Mouse (Mus musculus): Measurements from ENCODE around the gene Sri.
"Not testable (repeated sequence)": the region's sequence is repeated elsewhere in the genome, so short reads cannot be mapped to it uniquely, and the experiment has no call there.

Sri gene

DNA sequence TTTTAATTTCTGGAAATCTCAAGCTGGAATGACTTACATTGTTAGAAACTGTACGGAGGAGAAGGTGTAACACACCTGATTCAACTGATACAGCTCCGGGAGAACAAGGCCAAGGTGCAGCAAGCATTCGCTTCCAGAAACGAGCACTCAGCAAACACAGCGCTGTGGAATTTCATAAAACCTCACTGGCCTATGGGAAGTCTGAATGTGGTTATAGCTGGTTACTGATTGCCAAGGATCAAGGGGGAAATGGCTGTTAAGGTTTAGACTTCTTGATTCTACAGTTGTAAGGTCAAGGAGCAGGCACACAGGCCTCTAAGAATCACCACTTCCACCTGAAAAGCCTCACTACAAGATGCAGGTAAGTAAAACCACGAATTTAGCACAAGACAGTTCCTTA is at the start of gene Sri:
Sri (plus strand) TSS at position 224 of the 400 bp plus-strand sequence.
- DNase-seq, result no peak

GRCm38 (mm10) chr5:7996401-7997044 is 49.4 kb upstream of the Sri start:
- DNase-seq, result peak; percentile 7

GRCm38 (mm10) chr5:7997086-7997485 is 48.8 kb upstream of the Sri start:
- no peak for DNase-seq

GRCm38 (mm10) chr5:8000466-8000865 is 45.4 kb upstream of the Sri start:
- no peak for DNase-seq

- no peak for DNase-seq
Observed at GRCm38 (mm10) chr5:8002827-8003226, 43.1 kb upstream of the Sri start.

GRCm38 (mm10) chr5:8013276-8013675 is 32.6 kb upstream of the Sri start:
- no peak for DNase-seq

DNA sequence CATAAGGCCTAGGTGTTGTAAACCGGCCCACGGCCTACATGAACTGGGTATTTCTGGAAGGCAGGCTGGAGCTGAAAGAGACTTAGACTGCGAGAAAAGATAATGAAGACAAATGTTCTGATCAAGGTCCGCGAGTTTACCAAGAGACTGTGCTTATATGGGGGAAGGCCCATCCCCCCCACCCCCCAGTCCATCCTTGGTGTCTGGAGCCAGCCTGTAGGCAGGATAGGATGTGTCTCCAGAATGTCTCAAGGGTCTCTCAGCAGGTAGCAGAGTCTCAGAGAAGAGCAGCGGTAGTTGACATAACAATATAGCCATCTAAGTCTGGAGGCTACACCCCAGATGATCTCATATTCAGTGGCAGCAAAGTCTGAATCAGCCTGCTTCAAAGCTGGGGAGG is 11.3 kb upstream of the Sri start:
- DNase-seq, result not testable (repeated sequence)

DNA sequence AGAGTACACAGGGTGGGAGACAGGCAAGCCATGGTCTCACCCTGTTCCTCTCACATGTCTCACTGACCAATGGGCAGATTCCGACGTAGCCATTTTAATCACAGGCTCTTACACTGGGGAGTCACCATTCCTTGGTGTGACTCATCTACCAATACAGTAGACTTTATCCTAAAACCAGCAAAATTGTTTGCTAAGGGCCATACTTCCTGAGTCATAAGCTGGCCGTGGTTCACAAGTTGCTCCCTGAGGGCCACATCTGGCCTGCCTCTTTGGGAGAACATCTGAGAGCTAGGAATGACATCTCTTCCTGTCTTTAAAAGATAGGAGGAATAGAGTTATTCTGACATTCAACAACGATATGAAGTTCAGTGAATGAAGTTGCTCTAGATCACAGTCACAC is 7.9 kb downstream of the Sri start:
- DNase-seq, result no peak

GRCm38 (mm10) chr5:8055721-8056129 is 9.8 kb downstream of the Sri start:
- no peak for DNase-seq

DNA sequence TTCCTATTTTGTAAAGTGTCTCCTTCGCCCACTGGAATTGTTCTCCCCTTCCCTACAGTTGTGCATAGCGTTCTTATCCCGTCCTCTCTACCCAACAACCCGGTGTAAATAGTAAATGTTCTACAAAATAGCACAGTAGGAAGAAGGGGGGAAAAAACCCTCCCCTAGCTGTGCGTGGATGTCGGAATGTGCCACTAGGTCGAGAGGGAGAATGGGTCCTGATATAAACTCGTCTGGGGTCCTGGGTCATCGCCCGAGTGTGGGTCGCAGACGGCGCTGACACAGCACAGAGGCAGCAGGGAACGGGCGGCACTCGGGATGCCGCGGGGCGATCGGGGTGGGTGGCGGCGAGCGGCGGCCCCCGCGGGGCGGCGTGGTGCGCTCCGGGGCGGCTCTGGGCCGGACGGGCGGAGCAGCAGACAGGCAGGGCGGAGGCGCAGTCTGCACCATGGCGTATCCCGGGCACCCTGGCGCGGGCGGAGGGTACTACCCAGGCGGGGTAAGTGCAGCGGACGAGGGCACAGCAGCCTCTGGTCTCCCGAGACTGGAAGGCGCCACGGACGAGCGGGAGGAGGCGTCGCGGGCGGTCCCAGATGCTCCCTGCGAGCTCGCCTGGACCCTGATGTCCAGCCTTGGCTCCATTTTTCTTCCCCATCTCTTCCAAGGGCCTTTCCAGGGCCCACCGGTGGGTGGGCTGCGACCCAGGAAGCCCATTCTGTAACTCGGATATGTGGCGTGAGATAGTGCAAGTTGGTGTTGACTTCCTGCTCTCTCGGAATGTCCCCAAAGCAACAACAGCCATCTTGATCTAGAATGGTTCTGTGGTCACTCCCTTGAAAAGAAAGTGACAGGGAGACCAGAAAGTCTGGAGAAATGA is 10.5 kb downstream of the Sri start:
- peak; percentile 81 for DNase-seq

GRCm38 (mm10) chr5:8057018-8057323 is 11.1 kb downstream of the Sri start:
- DNase-seq, result no peak

- no peak for DNase-seq
Observed at GRCm38 (mm10) chr5:8058056-8058455, 12.2 kb downstream of the Sri start.

DNA sequence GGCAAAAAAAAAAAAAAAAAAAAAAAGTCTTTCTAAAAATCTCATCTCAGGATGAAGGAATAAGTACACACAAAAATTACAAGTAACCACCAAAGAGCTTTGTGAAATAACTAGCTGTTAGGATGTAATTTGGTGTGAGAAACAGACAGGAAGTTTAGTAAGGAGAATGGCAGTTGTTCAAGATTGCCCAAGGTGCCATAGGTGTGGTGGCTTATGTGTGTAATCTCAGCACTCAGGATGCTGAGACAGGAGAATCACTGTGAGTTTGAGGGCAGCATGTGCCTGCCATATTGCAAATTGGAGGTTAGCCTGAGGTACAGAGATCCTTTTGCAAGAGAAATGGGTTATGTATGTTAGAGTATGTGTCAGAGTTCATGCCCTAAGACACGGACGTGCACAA is 16.6 kb downstream of the Sri start:
- DNase-seq, result no peak

DNA sequence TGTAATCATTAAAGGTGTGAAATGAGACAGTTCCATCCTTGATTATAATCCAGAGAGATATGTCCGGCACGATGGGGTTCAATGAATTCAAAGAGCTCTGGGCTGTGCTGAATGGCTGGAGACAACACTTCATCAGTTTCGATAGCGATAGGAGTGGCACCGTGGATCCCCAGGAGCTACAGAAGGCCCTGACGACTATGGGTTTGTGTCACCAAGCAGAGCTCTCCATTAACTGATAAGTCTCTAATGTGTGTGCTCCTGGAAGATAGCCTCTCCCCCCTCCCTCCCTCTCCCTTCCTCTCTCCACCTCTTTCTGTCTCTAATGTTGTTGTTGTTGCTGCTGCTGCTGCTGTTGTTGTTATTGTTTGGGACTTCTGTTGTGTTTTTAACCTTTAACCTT is 17.3 kb downstream of the Sri start:
- DNase-seq, result no peak

DNA sequence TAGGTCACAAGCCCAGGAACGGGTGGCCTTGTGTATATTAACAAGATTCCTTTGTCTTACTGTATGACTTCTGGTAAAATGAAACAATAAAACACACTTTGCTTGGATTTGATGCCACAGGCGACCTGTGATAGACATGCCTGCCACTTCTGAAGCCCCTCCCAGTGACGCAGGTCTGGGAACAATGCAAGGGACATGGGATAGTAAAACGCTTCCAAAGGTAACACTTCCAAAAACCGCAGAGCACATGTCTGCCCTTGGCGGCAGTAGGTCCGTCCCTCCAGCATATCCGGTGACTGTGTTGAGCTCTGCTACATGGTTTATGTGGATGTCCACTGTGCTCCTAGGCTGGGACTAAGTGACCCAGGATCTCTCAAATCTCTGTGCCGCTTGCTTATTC is 27.5 kb downstream of the Sri start:
- no peak for DNase-seq

DNA sequence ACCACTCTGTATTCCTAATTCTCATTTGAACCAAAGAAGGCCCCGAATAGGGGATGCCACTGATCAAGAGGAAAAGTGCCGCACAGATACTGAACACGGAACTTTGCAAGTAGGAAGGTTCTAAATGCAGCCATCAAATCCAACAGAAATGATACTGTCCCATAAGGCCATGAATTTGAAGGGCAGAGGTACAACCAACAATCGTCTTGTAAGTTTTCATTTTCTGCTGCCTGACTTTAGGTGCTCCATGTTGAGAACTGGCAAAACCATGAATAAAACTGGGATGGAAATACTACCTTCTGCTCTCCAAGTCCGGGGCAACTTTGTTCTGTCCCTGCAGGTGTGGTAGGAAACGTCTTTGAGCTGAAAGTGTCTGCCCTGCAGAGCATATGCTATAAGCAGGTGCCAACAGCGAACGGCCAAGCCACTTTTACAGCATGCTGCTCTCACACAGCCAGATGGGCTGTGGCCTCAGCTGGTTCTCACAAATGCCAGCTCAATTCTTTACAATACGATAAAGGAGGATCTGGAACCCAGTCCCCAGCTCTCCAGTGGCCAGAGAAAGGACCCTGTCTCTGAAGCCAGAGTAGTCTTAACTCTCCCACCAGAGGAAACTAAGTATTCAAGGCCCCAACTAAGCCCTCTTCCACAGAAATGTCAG is 28.2 kb downstream of the Sri start:
- no peak for DNase-seq

DNA sequence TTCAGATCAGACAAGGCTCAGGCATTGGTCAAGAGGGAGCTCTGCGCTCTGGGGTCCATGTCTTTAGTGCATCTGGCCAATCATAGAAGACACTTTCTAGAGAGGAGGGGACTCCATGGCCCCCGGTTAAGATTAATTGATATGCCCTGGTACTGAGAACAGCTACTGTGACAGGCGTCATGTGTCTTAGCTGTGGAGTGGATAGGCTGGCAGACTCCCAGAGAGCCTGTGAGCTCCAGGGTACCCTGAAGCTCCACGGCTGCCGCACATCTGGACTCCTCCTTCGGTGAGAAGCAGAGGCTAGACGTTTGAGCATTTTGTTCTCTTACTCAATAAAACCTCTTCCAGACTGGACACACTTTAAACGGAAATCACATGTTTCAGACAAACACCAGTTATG is 31.6 kb downstream of the Sri start:
- no peak for DNase-seq

GRCm38 (mm10) chr5:8082800-8083509 is 37.1 kb downstream of the Sri start:
- no peak for DNase-seq

- DNase-seq, result no peak
Observed at GRCm38 (mm10) chr5:8085661-8086060, 39.8 kb downstream of the Sri start.

DNA sequence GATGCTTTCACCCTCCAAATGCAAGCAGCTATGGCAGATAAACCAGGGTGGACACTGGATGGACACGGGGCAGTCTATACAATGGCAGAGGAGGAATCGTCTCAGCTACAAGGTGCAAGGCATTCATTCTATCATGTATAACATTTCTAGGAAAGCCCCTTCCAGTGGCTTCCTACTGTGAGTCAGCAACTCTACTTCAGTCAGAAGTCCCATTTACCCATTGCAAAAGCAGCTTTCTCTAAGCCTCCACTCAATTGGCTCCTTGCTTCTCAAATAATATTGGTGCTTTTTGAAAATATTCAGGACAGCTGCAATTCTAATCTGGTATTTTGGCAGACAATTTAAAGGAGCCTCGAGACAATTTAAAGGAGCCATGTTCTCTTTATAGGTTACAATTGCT is 42.3 kb downstream of the Sri start:
- no peak for DNase-seq

- no peak for DNase-seq
Observed at GRCm38 (mm10) chr5:8094921-8095320, 49.0 kb downstream of the Sri start.

DNA sequence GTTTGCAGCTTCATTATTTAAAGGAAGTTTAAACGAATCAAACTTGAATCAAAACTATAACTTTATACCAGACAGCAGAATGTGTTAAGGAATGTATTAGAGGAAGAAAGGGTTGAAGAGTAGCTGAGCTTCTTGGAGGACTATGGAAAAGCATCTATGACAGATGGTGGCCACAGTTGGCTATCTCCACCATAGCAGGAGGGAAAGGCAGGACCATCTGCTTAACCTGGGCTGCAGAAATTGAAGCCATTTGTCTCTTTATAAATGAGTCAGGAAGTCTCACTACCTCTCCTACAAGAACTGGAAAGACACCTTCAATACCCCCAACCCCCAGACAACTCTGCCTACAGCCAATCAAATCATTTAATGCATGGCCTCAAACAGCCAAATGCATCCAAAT is 49.8 kb downstream of the Sri start:
- DNase-seq, result peak; percentile 90

GRCm38 (mm10) chr5:8111691-8112090 is 65.8 kb downstream of the Sri start:
- DNase-seq, result no peak

Data from cerebellum, adult 8-10 months (tissue).